14 mouse cellular contexts compared by ENCODE assay signal in genomic region chr4:71932818-71933217, GRCm38 (mm10).
"Had no signal": no experiment of that assay in that cellular context is flagged by ENCODE, and none has a peak within 500 bp of the region (broad histone marks: within the 10 kb centered on the region; RNA-seq: fewer than 3 reads in every experiment).

No protein-coding gene starts in this region.

- H3K27ac ChIP-seq: kidney, postnatal 0 days; limb, embryonic 12.5 days; liver, embryonic 13.5 days; lung, embryonic 15.5 days; neural tube, embryonic 13.5 days had no signal

- H3K9me3 ChIP-seq: limb, embryonic 12.5 days; liver, embryonic 13.5 days; lung, embryonic 15.5 days; neural tube, embryonic 13.5 days had no signal

- DNase-seq: kidney, adult 8-10 months; kidney, postnatal 36 days; liver; liver, embryonic 13.5 days; liver, postnatal 0 days; right cerebral cortex, adult 18-20 months; right cerebral cortex, postnatal 25 days; thymus, postnatal 36 days had no signal

- H3K4me2 ChIP-seq: limb, embryonic 12.5 days; liver, embryonic 13.5 days; lung, embryonic 15.5 days; neural tube, embryonic 13.5 days had no signal

- ATAC-seq: intestine, postnatal 0 days; liver, postnatal 0 days had no signal

- H3K27me3 ChIP-seq: limb, embryonic 12.5 days; liver, embryonic 13.5 days; lung, embryonic 15.5 days; neural tube, embryonic 13.5 days had no signal

- H3K4me1 ChIP-seq: limb, embryonic 12.5 days; liver, embryonic 13.5 days; lung, embryonic 15.5 days had no signal

- H3K4me3 ChIP-seq: limb, embryonic 12.5 days; liver, embryonic 13.5 days; lung, embryonic 15.5 days; myocyte; neural tube, embryonic 13.5 days had no signal

- H3K36me3 ChIP-seq: limb, embryonic 12.5 days; liver, embryonic 13.5 days; lung, embryonic 15.5 days; neural tube, embryonic 13.5 days had no signal

- H3K9ac ChIP-seq: limb, embryonic 12.5 days; liver, embryonic 13.5 days; liver, postnatal 0 days; lung, embryonic 15.5 days; neural tube, embryonic 13.5 days had no signal
